Mouse (Mus musculus): ENCODE results near the gene Xirp1.

- TF ChIP-seq CTCF (conservative IDR thresholded peaks at IDR 0.05 in 1 of 2, IDR thresholded peaks at IDR 0.05 in 1 of 2; ENCODE audit: low read depth in 2 of 2, low read length in 2 of 2) (no peak), MXI1 (IDR thresholded peaks at IDR 0.05; ENCODE audit: low read depth, low read length) (no peak), NELFE (IDR thresholded peaks at IDR 0.05; ENCODE audit: low read depth, low read length) (no peak), EP300 (IDR thresholded peaks at IDR 0.05; ENCODE audit: low read length) (no peak), CHD2 (IDR thresholded peaks at IDR 0.05; ENCODE audit: low read length) (no peak), POLR2A (IDR thresholded peaks at IDR 0.05; ENCODE audit: low read depth, low read length) (no peak), MAX (IDR thresholded peaks at IDR 0.05; ENCODE audit: low read length) (no peak), CHD1 (IDR thresholded peaks at IDR 0.05; ENCODE audit: low read depth, low read length) (no peak), JUN (IDR thresholded peaks at IDR 0.05; ENCODE audit: insufficient read depth, low read depth, low read length) (no peak), ZC3H11A (IDR thresholded peaks at IDR 0.05; ENCODE audit: low read depth, low read length) (no peak), SMC3 (IDR thresholded peaks at IDR 0.05; ENCODE audit: low read depth, low read length) (no peak), GABPA (IDR thresholded peaks at IDR 0.05; ENCODE audit: insufficient replicate concordance, low read depth, low read length) (no peak)
These were observed 48.1 kb downstream of the Xirp1 start for GRCm38 (mm10) chr9:119975286-119975685.
